8 mouse cellular contexts compared by ENCODE assay signal in the genomic region with DNA sequence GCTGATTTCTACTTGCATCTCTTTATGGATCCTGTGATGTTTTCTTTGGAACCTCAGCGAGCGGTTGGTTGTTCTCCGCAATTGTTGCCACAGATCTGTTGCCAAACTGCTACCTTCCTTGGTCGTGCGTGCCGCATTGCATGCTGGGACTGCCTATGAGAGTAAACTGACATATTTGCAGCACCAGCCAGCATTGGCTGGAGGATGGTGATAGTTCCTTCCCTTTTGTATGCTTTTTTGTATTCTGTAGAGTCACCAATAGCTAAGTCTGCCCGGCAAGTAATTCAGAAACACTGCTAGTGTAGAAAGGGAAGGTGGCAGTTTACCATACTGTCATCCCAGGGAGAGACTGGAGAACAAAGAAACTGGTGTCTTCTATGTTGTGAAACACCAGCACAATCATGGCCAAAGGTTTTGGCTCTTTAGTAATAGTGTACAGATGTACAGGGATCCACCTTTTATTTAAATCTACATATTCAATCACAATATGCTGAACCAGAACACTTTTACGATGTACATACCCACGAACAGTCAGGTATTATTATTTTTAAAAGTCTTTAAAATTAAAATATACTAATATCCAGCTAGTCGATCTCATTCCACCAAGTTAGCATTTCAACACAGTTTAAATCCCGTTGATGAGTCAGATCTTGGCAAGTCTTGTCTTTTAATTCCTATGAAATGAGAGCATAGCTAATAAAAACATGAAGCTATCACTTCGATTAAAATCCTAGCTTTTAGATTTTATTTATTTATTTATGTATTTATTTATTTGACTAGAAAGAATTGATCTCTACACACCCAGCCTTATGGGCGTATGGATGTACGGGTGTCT. TPM values are rescaled to one million over a fixed set of nuclear protein-coding genes. Genes with fewer than 3 reads are reported as not detected.
DNase-seq lines count a peak whose midpoint lies in the region; ATAC-seq and TF ChIP-seq lines count a peak whose summit lies in the region.

No protein-coding gene starts in this region.

- H3K4me2 ChIP-seq in forebrain, embryonic 14.5 days (ENCODE audit: low read length): peak overlapping the region; percentile 58
- peak overlapping the region; percentile 68 for H3K4me2 ChIP-seq in hindbrain, embryonic 13.5 days

- no peaks in the 10 kb centered on the region for H3K27me3 ChIP-seq in forebrain, embryonic 14.5 days (replicated peaks; ENCODE audit: control insufficient read depth, insufficient read depth, low read length)
- H3K27me3 ChIP-seq in hindbrain, embryonic 13.5 days: no peaks in the 10 kb centered on the region
- no peaks in the 10 kb centered on the region for H3K27me3 ChIP-seq in testis, adult 2 months (ENCODE audit: control insufficient read depth, insufficient read depth, low read length)

- peaks cover 21% of the 10 kb centered on the region for H3K4me1 ChIP-seq in forebrain, embryonic 14.5 days (ENCODE audit: control insufficient read depth, insufficient read depth, low read length)
- H3K4me1 ChIP-seq in hindbrain, embryonic 13.5 days (replicated peaks): peaks cover 33% of the 10 kb centered on the region
- H3K4me1 ChIP-seq in testis, adult 2 months (ENCODE audit: control insufficient read depth, insufficient read depth, low read length): peaks cover 7% of the 10 kb centered on the region

- peak overlapping the region; percentile 67 for H3K9ac ChIP-seq in forebrain, embryonic 14.5 days (ENCODE audit: low read length)
- peak overlapping the region; percentile 83 for H3K9ac ChIP-seq in hindbrain, embryonic 13.5 days

- H3K36me3 ChIP-seq in forebrain, embryonic 14.5 days (ENCODE audit: control insufficient read depth, insufficient read depth, low read length): no peaks in the 10 kb centered on the region
- H3K36me3 ChIP-seq in hindbrain, embryonic 13.5 days: no peaks in the 10 kb centered on the region
- no peaks in the 10 kb centered on the region for H3K36me3 ChIP-seq in testis, adult 2 months (ENCODE audit: control insufficient read depth, insufficient read depth, low read length)

- peak overlapping the region; percentile 90 for H3K27ac ChIP-seq in forebrain, embryonic 14.5 days (ENCODE audit: low read depth, low read length)
- H3K27ac ChIP-seq in hindbrain, embryonic 13.5 days: peak overlapping the region; percentile 97
- peak overlapping the region; percentile 98 for H3K27ac ChIP-seq in left cerebral cortex, adult 2 months
- peak overlapping the region; percentile 49 for H3K27ac ChIP-seq in testis, adult 2 months (ENCODE audit: control insufficient read depth, insufficient read depth, low read depth, low read length)

- no peaks in the 10 kb centered on the region for H3K9me3 ChIP-seq in forebrain, embryonic 14.5 days (replicated peaks; ENCODE audit: control insufficient read depth, low read length)
- no peaks in the 10 kb centered on the region for H3K9me3 ChIP-seq in hindbrain, embryonic 13.5 days

- peak; percentile 53; the same call in 1 of the 2 replicates for TF ChIP-seq POLR2A in testis, adult 2 months (IDR thresholded peaks at IDR 0.05; ENCODE audit: control insufficient read depth, low read depth, low read length)

- 64% methylated on average over 14 of the region's 14 CpGs for WGBS in forebrain, embryonic 14.5 days
- WGBS in hindbrain, embryonic 13.5 days: 68% methylated on average over 14 of the region's 14 CpGs

- intact Hi-C loops in left cerebral cortex, adult 2 months (cut with DNase I): loop anchor here (5.0 to 10.0 kb wide), 6 partner anchors 106 to 518 kb away; no protein-coding TSS in a partner anchor

- DNase-seq in urinary bladder, postnatal 14 days (ENCODE audit: low spot score): peak; percentile 19
- DNase-seq in urinary bladder, postnatal 10 days (ENCODE audit: low spot score): no peak
- DNase-seq in forebrain, embryonic 14.5 days (ENCODE audit: low spot score): peak; percentile 72
- DNase-seq in left cerebral cortex, adult 2 months (ENCODE audit: extremely low spot score in 1 of 2, low spot score in 2 of 2): peak; percentile 72 to 85

- no peak for ATAC-seq in forebrain, embryonic 14.5 days
- ATAC-seq in hindbrain, embryonic 13.5 days (ENCODE audit: low FRiP score): 0 out of 2 replicates have a peak, but pooled peaks have one; percentile 4
- ATAC-seq in megakaryocyte progenitor cell, adult 5-6 weeks (replicated peaks; ENCODE audit: poor library complexity): peak; percentile 76
- ATAC-seq in megakaryocyte-erythroid progenitor cell, adult 5-6 weeks (replicated peaks; ENCODE audit: low FRiP score, low TSS enrichment, poor library complexity, severe bottlenecking): no peak

- TF ChIP-seq CTCF in left cerebral cortex, adult 2 months (IDR thresholded peaks at IDR 0.05): no peak
- TF ChIP-seq CTCF in testis, adult 2 months (IDR thresholded peaks at IDR 0.05; ENCODE audit: control insufficient read depth, insufficient read depth, insufficient replicate concordance, low read depth, low read length): no peak

- peak overlapping the region; percentile 32; the same call in 1 of the 2 replicates for H3K4me3 ChIP-seq in forebrain, embryonic 14.5 days (ENCODE audit: low read depth, low read length)
- H3K4me3 ChIP-seq in hindbrain, embryonic 13.5 days: peak overlapping the region; percentile 43
- peak overlapping the region; percentile 59 for H3K4me3 ChIP-seq in left cerebral cortex, adult 2 months
- peak overlapping the region; percentile 58 for H3K4me3 ChIP-seq in testis, adult 2 months (ENCODE audit: control insufficient read depth, low read depth, low read length)

RNA-seq across cellular contexts. Expression of a gene that starts 41.4 kb away (rescaled TPM):
- not detected in 2 replicates for polyA plus RNA-seq in forebrain, embryonic 14.5 days (2014; fragmentation: Nextera tagmentation; extraction: Ambion mirVana)
- not detected in 2 replicates for polyA plus RNA-seq in hindbrain, embryonic 13.5 days (2015; fragmentation: Nextera tagmentation; extraction: Ambion mirVana)
- not detected for total RNA-seq in left cerebral cortex, adult 2 months (2021)
- not detected in 2 replicates for total RNA-seq in megakaryocyte progenitor cell, adult 5-6 weeks (2015)
- total RNA-seq in megakaryocyte progenitor cell, adult 5-6 weeks (2017): not detected in 2 replicates
- not detected in 2 replicates for polyA plus RNA-seq in testis, adult 2 months (2012; rRNA removed)
- total RNA-seq in megakaryocyte-erythroid progenitor cell, adult 5-6 weeks (2014; fragmentation: Nextera tagmentation): not detected in 2 replicates
- total RNA-seq in megakaryocyte-erythroid progenitor cell, adult 5-6 weeks (2017): not detected in 2 replicates

Comparison
In these comparisons a context has a peak if more than half of its experiments do, and no peak if none do; other contexts are left out.
1. ATAC-seq: peak in hindbrain, embryonic 13.5 days (single experiment) and megakaryocyte progenitor cell, adult 5-6 weeks (single experiment); none in forebrain, embryonic 14.5 days (single experiment) and megakaryocyte-erythroid progenitor cell, adult 5-6 weeks (single experiment).
2. Peak in every context shown above with its lines, with median percentiles within 50 percentile points of each other: H3K27ac ChIP-seq and H3K4me3 ChIP-seq.